Mouse (Mus musculus) brain, embryonic 14.5 days (tissue): ENCODE measurements at regions not wholly inside any gene's neighbourhood (a gene's known extent, or its start where the extent isn't known, plus 50 kb on each side); places are given as distances from the start of the nearest gene placed in this dataset.

ENCODE experiments used
- CTCF ChIP-seq: fragments of 200-500 bp; IDR thresholded peaks from 2 replicates; pipeline ENCODE4 v1.5.1; 2012; ENCODE audit warnings: inconsistent platforms, mild to moderate bottlenecking, moderate library complexity, borderline replicate concordance; ENCODE audit not compliant: insufficient read depth, insufficient read length; ENCODE audit errors: extremely low read depth
- POLR2A ChIP-seq: fragments of 200-500 bp; IDR thresholded peaks from 2 replicates; pipeline ENCODE4 v1.6.1; 2012; ENCODE audit warnings: mild to moderate bottlenecking, inconsistent platforms, borderline replicate concordance; ENCODE audit not compliant: poor library complexity, insufficient read depth, insufficient read length, severe bottlenecking; ENCODE audit errors: extremely low read depth

DNA sequence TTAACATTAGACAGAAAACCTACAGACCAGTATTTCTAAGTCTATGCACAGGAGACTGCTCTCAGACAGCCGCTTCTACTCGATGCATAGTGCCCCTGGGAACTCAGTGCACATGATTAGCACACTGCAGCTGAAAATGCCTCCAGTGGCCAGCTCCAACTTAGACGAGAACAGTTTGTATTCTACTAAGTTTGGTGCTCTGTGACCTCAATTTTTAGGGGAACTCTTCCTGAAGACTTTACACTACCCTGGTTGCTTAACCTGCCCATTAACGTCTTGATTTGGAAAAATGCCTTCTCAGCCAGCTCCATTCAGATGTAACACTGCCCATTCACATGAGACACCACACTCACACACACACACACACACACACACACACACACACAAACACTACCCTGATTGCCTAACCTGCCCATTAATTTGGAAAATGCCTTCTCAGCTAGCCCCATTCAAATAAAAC is 130.9 kb upstream of the Cpeb2 start:
- no peak for TF ChIP-seq POLR2A
- no peak for TF ChIP-seq CTCF
